Mouse (Mus musculus): Measurements from ENCODE around the gene Aqp12.
"Not testable (repeated sequence)": the region's sequence is repeated elsewhere in the genome, so short reads cannot be mapped to it uniquely, and the experiment has no call there.

Gene Aqp12

GRCm38 (mm10) chr1:93006061-93006460 lies at the start of gene Aqp12:
TSS of gene Aqp12 (plus strand) at chr1:93006334.
- no peak for DNase-seq (ENCODE audit: low spot score)

- not testable (repeated sequence) for DNase-seq (ENCODE audit: low spot score)
Measured at GRCm38 (mm10) chr1:92956571-92957335, 49.4 kb upstream of the Aqp12 start.

GRCm38 (mm10) chr1:92958999-92959398 lies 47.1 kb upstream of the Aqp12 start:
- no peak for DNase-seq (ENCODE audit: low spot score)

GRCm38 (mm10) chr1:92970791-92971190 lies 35.3 kb upstream of the Aqp12 start:
- DNase-seq (ENCODE audit: low spot score), result not testable (repeated sequence)

- DNase-seq (ENCODE audit: low spot score), result no peak
Measured at GRCm38 (mm10) chr1:92971879-92972795, 34.0 kb upstream of the Aqp12 start.

GRCm38 (mm10) chr1:92972854-92973253 lies 33.3 kb upstream of the Aqp12 start:
- peak; percentile 58 for DNase-seq (ENCODE audit: low spot score)

GRCm38 (mm10) chr1:92976141-92976566 lies 30.0 kb upstream of the Aqp12 start:
- DNase-seq (ENCODE audit: low spot score), result no peak

GRCm38 (mm10) chr1:92978645-92979044 lies 27.5 kb upstream of the Aqp12 start:
- no peak for DNase-seq (ENCODE audit: low spot score)

- DNase-seq (ENCODE audit: low spot score), result no peak
Measured at GRCm38 (mm10) chr1:92979073-92979602, 27.0 kb upstream of the Aqp12 start.

- no peak for DNase-seq (ENCODE audit: low spot score)
Measured at GRCm38 (mm10) chr1:92981056-92981845, 24.9 kb upstream of the Aqp12 start.

- DNase-seq (ENCODE audit: low spot score), result no peak
Measured at GRCm38 (mm10) chr1:92982931-92983605, 23.1 kb upstream of the Aqp12 start.

- no peak for DNase-seq (ENCODE audit: low spot score)
Measured at GRCm38 (mm10) chr1:92984999-92985398, 21.1 kb upstream of the Aqp12 start.

- DNase-seq (ENCODE audit: low spot score), result no peak
Measured at GRCm38 (mm10) chr1:92988894-92989293, 17.2 kb upstream of the Aqp12 start.

GRCm38 (mm10) chr1:92989891-92990290 lies 16.2 kb upstream of the Aqp12 start:
- no peak for DNase-seq (ENCODE audit: low spot score)

- no peak for DNase-seq (ENCODE audit: low spot score)
Measured at GRCm38 (mm10) chr1:92992214-92992855, 13.8 kb upstream of the Aqp12 start.

GRCm38 (mm10) chr1:92992880-92993279 lies 13.3 kb upstream of the Aqp12 start:
- DNase-seq (ENCODE audit: low spot score), result no peak

GRCm38 (mm10) chr1:93009196-93009595 lies 3.1 kb downstream of the Aqp12 start:
- DNase-seq (ENCODE audit: low spot score), result no peak

- peak; percentile 10 for DNase-seq (ENCODE audit: low spot score)
Measured at GRCm38 (mm10) chr1:93010731-93011130, 4.6 kb downstream of the Aqp12 start.

- no peak for DNase-seq (ENCODE audit: low spot score)
Measured at GRCm38 (mm10) chr1:93012103-93012585, 6.0 kb downstream of the Aqp12 start.

- no peak for DNase-seq (ENCODE audit: low spot score)
Measured at GRCm38 (mm10) chr1:93013367-93013766, 7.2 kb downstream of the Aqp12 start.

GRCm38 (mm10) chr1:93014460-93014859 lies 8.3 kb downstream of the Aqp12 start:
- peak; percentile 65 for DNase-seq (ENCODE audit: low spot score)
